Mouse (Mus musculus): ENCODE data around the gene Ncln. TPM values are rescaled to one million over a fixed set of nuclear protein-coding genes. Genes with fewer than 3 reads are reported as not detected.

Ncln gene
- 39.4 and 45.5 TPM in 2 replicates for polyA plus RNA-seq (2015; fragmentation: Nextera tagmentation; extraction: Ambion mirVana)

GRCm38 (mm10) chr10:81496264-81496901 is at the start of gene Ncln:
TSS of gene Ncln (minus strand) at chr10:81496392.
- peak; percentile 97 for DNase-seq (ENCODE audit: low spot score)

- DNase-seq (ENCODE audit: low spot score) = peak; percentile 100
Observed at GRCm38 (mm10) chr10:81545161-81545747, 49.1 kb upstream of the Ncln start, which contains the start of gene Gna11. TSS of gene Gna11 (minus strand) at chr10:81545190.

GRCm38 (mm10) chr10:81544296-81545160 is 48.3 kb upstream of the Ncln start:
- DNase-seq (ENCODE audit: low spot score) = no peak

- no peak for DNase-seq (ENCODE audit: low spot score)
Observed at GRCm38 (mm10) chr10:81543633-81544032, 47.4 kb upstream of the Ncln start.

- DNase-seq (ENCODE audit: low spot score) = no peak
Observed at GRCm38 (mm10) chr10:81542727-81543460, 46.7 kb upstream of the Ncln start.

- DNase-seq (ENCODE audit: low spot score) = no peak
Observed at GRCm38 (mm10) chr10:81541803-81542202, 45.6 kb upstream of the Ncln start.

- no peak for DNase-seq (ENCODE audit: low spot score)
Observed at GRCm38 (mm10) chr10:81541363-81541762, 45.2 kb upstream of the Ncln start.

GRCm38 (mm10) chr10:81538321-81539048 is 42.3 kb upstream of the Ncln start:
- DNase-seq (ENCODE audit: low spot score) = peak; percentile 69

GRCm38 (mm10) chr10:81537429-81537828 is 41.2 kb upstream of the Ncln start:
- DNase-seq (ENCODE audit: low spot score) = peak; percentile 40

- peak; percentile 26 for DNase-seq (ENCODE audit: low spot score)
Observed at GRCm38 (mm10) chr10:81536734-81537133, 40.5 kb upstream of the Ncln start.

- DNase-seq (ENCODE audit: low spot score) = no peak
Observed at GRCm38 (mm10) chr10:81534826-81535225, 38.6 kb upstream of the Ncln start.

- peak; percentile 85 for DNase-seq (ENCODE audit: low spot score)
Observed at GRCm38 (mm10) chr10:81526779-81527178, 30.6 kb upstream of the Ncln start.

GRCm38 (mm10) chr10:81525017-81525694 is 29.0 kb upstream of the Ncln start:
- DNase-seq (ENCODE audit: low spot score) = no peak

- DNase-seq (ENCODE audit: low spot score) = no peak
Observed at GRCm38 (mm10) chr10:81524051-81524605, 27.9 kb upstream of the Ncln start, which contains the start of gene Gna15. TSS of gene Gna15 (minus strand) at chr10:81524225.

- no peak for DNase-seq (ENCODE audit: low spot score)
Observed at GRCm38 (mm10) chr10:81523570-81523969, 27.4 kb upstream of the Ncln start.

GRCm38 (mm10) chr10:81523142-81523541 is 26.9 kb upstream of the Ncln start:
- DNase-seq (ENCODE audit: low spot score) = no peak

GRCm38 (mm10) chr10:81519978-81520365 is 23.8 kb upstream of the Ncln start:
- DNase-seq (ENCODE audit: low spot score) = no peak

GRCm38 (mm10) chr10:81519227-81519977 is 23.2 kb upstream of the Ncln start:
- no peak for DNase-seq (ENCODE audit: low spot score)

- peak; percentile 74 for DNase-seq (ENCODE audit: low spot score)
Observed at GRCm38 (mm10) chr10:81518546-81518945, 22.4 kb upstream of the Ncln start.

Measured in thymus, postnatal 0 days (tissue).